Mouse (Mus musculus): Measurements from ENCODE around the gene Tnrc6c.
A peak's percentile ranks its signal among the peaks of the same experiment; 100 is the strongest.

Gene Tnrc6c

GRCm38 (mm10) chr11:117653491-117654351, at the start of gene Tnrc6c:
Gene Tnrc6c (plus strand): TSS chr11:117654289.
- peak; percentile 73 to 76 for DNase-seq

GRCm38 (mm10) chr11:117606137-117606536, 48.0 kb upstream of the Tnrc6c start:
- DNase-seq = no peak

- DNase-seq = no peak
These were observed 47.4 kb upstream of the Tnrc6c start for GRCm38 (mm10) chr11:117606605-117607203.

- DNase-seq = no peak
These were observed 45.8 kb upstream of the Tnrc6c start for GRCm38 (mm10) chr11:117608141-117608789.

- DNase-seq = no peak
These were observed 45.1 kb upstream of the Tnrc6c start for GRCm38 (mm10) chr11:117608976-117609375.

- DNase-seq = no peak
These were observed 43.5 kb upstream of the Tnrc6c start for GRCm38 (mm10) chr11:117610589-117610988.

- DNase-seq = peak; percentile 59 to 60
These were observed 43.0 kb upstream of the Tnrc6c start for GRCm38 (mm10) chr11:117611068-117611467.

GRCm38 (mm10) chr11:117611860-117612259, 42.2 kb upstream of the Tnrc6c start:
- DNase-seq = no peak

GRCm38 (mm10) chr11:117612885-117613284, 41.2 kb upstream of the Tnrc6c start:
- DNase-seq = no peak

- no peak for DNase-seq
These were observed 36.7 kb upstream of the Tnrc6c start for GRCm38 (mm10) chr11:117617368-117617908.

- no peak for DNase-seq
These were observed 35.9 kb upstream of the Tnrc6c start for GRCm38 (mm10) chr11:117618214-117618613.

- DNase-seq = no peak
These were observed 35.3 kb upstream of the Tnrc6c start for GRCm38 (mm10) chr11:117618774-117619173.

- no peak for DNase-seq
These were observed 34.5 kb upstream of the Tnrc6c start for GRCm38 (mm10) chr11:117619581-117619980.

GRCm38 (mm10) chr11:117625196-117625595, 28.9 kb upstream of the Tnrc6c start:
- no peak for DNase-seq

GRCm38 (mm10) chr11:117626557-117626956, 27.5 kb upstream of the Tnrc6c start:
- DNase-seq = no peak

GRCm38 (mm10) chr11:117627060-117627562, 27.0 kb upstream of the Tnrc6c start:
- no peak for DNase-seq

- no peak for DNase-seq
These were observed 26.3 kb upstream of the Tnrc6c start for GRCm38 (mm10) chr11:117627746-117628311.

- no peak for DNase-seq
These were observed 25.7 kb upstream of the Tnrc6c start for GRCm38 (mm10) chr11:117628312-117628779.

GRCm38 (mm10) chr11:117629865-117630264, 24.2 kb upstream of the Tnrc6c start:
- DNase-seq = no peak

- DNase-seq = no peak
These were observed 23.1 kb upstream of the Tnrc6c start for GRCm38 (mm10) chr11:117630868-117631565.

GRCm38 (mm10) chr11:117633310-117633709, 20.8 kb upstream of the Tnrc6c start:
- DNase-seq = no peak

- DNase-seq = no peak
These were observed 15.7 kb upstream of the Tnrc6c start for GRCm38 (mm10) chr11:117638386-117638785.

Measured in spleen, adult 18-20 months (tissue).